Mouse (Mus musculus) midbrain, embryonic 14.5 days (tissue): ENCODE data around the gene Olfr877. TPM values are rescaled to one million over a fixed set of nuclear protein-coding genes. Genes with fewer than 3 reads are reported as not detected.

Experiments used
- ATAC-seq: fragments of 200-750 bp; cut with Nextera tagmentation; 2 replicates; pipeline ENCODE4 v1.8.0; 2017; ENCODE audit warnings: moderate number of reproducible peaks, moderate library complexity; ENCODE audit not compliant: low FRiP score, low TSS enrichment
- DNase-seq: peaks from one replicate; pipeline ENCODE4 v3.0.0-alpha.2; 2015
- H3K27ac ChIP-seq: fragments of 300-500 bp; sonication (generic); replicated peaks from 2 replicates; pipeline ENCODE4 v1.5.1; 2014; ENCODE audit warnings: mild to moderate bottlenecking, low read depth, low read length, moderate library complexity
- H3K27me3 ChIP-seq: fragments of 300-500 bp; sonication (generic); 2 replicates; pipeline ENCODE4 v1.6.1; 2014; ENCODE audit warnings: low read length, control low read depth, mixed read lengths; ENCODE audit not compliant: control insufficient read depth, insufficient read depth
- H3K36me3 ChIP-seq: fragments of 300-500 bp; sonication (generic); 2 replicates; pipeline ENCODE4 v1.6.1; 2014; ENCODE audit warnings: low read length, control low read depth; ENCODE audit not compliant: control insufficient read depth, insufficient read depth
- H3K4me1 ChIP-seq: fragments of 300-500 bp; sonication (generic); 2 replicates; pipeline ENCODE4 v1.6.1; 2014; ENCODE audit warnings: mild to moderate bottlenecking, antibody characterized with exemption, low read length, control low read depth; ENCODE audit not compliant: control insufficient read depth, insufficient read depth
- H3K4me2 ChIP-seq: fragments of 300-500 bp; sonication (generic); 2 replicates; pipeline ENCODE4 v1.6.1; 2014; ENCODE audit warnings: mild to moderate bottlenecking, low read length, moderate library complexity
- H3K4me3 ChIP-seq: fragments of 300-500 bp; sonication (generic); replicated peaks from 2 replicates; pipeline ENCODE4 v1.5.1; 2014; ENCODE audit warnings: low read depth, low read length
- H3K9ac ChIP-seq: fragments of 300-500 bp; sonication (generic); replicated peaks from 2 replicates; pipeline ENCODE4 v1.6.1; 2014; ENCODE audit warnings: mild to moderate bottlenecking, low read length, moderate library complexity
- H3K9me3 ChIP-seq: fragments of 300-500 bp; sonication (generic); 2 replicates; pipeline ENCODE4 v1.6.1; 2016; ENCODE audit warnings: low read length, control low read depth, mixed read lengths; ENCODE audit not compliant: control insufficient read depth
- WGBS: fragments of 180-500 bp; shearing (Covaris S2); extraction: QIAGEN DNeasy Blood & Tissue Kit; methylation state at CpG from one replicate; pipeline ENCODE4 v1.1.7; 2014; 5-methylcytosine and 5-hydroxymethylcytosine counted together
- polyA plus RNA-seq: library from polyadenylated mRNA; unstranded; fragments of >200 nt; fragmentation: Nextera tagmentation; extraction: Ambion mirVana; gene quantifications from 2 replicates; pipeline ENCODE4 v1.2.1, GENCODE M21; 2014

The Olfr877 gene
- not detected in 2 replicates for polyA plus RNA-seq

DNA sequence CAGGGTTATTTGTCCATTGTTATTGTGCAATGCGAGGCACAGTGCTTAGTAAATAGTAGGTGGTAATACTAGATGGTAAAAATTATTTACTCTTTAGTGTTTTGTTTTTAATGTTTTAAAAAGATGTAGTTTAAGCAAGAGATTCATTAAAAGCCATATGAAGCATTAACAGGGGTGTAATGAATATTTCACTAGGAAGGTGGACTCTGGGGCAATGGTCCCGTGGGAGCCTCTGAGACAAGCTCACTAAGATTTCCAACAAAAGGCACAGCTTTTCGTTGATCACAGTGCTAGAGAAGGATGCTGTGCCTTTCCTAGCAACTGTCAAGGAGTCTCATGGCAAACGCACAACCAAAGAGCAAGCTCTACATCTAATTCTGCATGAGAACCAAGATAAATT, at the start of gene Olfr877:
Gene Olfr877 (plus strand): TSS at position 301 of the 400 bp plus-strand sequence.
- no peaks in the 10 kb centered on the region for H3K9me3 ChIP-seq
- H3K27ac ChIP-seq: no peak within 1 kb of the TSS
- no peaks in the 10 kb centered on the region for H3K27me3 ChIP-seq
- DNase-seq (no peak), ATAC-seq (no peak)
- no peak within 1 kb of the TSS for H3K4me3 ChIP-seq
- no peaks in the 10 kb centered on the region for H3K36me3 ChIP-seq
- H3K9ac ChIP-seq: no peak within 1 kb of the TSS
- WGBS: 75% methylated on average over 4 of the region's 4 CpGs
- H3K4me2 ChIP-seq: no peak within 1 kb of the TSS
- no peaks in the 10 kb centered on the region for H3K4me1 ChIP-seq

DNA sequence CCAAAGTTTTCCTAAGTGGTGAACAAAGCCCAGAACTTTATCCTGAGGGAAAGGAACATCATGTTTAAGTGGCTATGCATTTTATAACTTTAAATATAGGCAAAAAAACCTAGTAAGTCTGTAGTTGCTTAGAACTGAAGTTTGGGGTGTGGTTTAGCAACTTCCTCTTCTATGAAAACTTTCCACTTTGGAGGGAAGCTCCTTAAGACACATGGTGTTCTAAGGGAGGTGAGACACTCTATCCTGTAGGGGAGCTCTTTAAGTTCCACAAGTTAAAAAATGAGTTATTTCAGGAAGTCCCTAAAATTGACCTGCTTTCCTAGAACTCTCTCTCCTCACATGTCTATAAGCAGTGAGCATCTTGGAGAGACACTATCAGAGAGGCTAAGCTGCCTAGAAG, 46.8 kb upstream of the Olfr877 start:
- no peaks in the 10 kb centered on the region for H3K27me3 ChIP-seq
- no peaks in the 10 kb centered on the region for H3K4me1 ChIP-seq
- no peaks in the 10 kb centered on the region for H3K9me3 ChIP-seq
- no peak overlapping the region for H3K27ac ChIP-seq
- ATAC-seq (no peak), DNase-seq (no peak)
- H3K36me3 ChIP-seq: no peaks in the 10 kb centered on the region
- H3K4me3 ChIP-seq: no peak overlapping the region
- H3K9ac ChIP-seq: no peak overlapping the region
- no peak overlapping the region for H3K4me2 ChIP-seq

DNA sequence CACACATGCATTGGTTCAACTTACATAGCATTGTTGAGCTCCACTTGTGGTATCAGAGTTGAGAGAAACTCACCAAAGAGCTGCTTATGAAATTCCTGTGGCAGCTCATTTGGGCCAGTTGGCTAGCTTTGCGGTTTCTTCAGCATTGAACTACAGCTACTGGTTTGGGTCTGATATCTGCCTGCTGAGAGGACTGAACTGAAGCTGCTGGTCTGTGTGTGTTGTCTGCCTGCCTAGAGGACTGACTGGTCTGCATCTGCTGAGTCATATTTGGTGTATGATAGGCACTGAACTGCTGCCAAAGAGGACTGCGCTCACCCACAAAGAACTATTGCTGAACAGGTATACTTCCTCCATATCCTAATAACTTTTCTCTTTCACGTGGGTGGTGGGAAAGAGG, 45.6 kb upstream of the Olfr877 start:
- no peak for DNase-seq
- no peak overlapping the region for H3K9ac ChIP-seq
- H3K27me3 ChIP-seq: no peaks in the 10 kb centered on the region
- no peaks in the 10 kb centered on the region for H3K4me1 ChIP-seq
- no peak overlapping the region for H3K4me3 ChIP-seq
- H3K4me2 ChIP-seq: no peak overlapping the region
- no peaks in the 10 kb centered on the region for H3K9me3 ChIP-seq
- no peaks in the 10 kb centered on the region for H3K36me3 ChIP-seq
- WGBS: 96% methylated on average over 3 of the region's 3 CpGs
- H3K27ac ChIP-seq: no peak overlapping the region
- no peak for ATAC-seq

DNA sequence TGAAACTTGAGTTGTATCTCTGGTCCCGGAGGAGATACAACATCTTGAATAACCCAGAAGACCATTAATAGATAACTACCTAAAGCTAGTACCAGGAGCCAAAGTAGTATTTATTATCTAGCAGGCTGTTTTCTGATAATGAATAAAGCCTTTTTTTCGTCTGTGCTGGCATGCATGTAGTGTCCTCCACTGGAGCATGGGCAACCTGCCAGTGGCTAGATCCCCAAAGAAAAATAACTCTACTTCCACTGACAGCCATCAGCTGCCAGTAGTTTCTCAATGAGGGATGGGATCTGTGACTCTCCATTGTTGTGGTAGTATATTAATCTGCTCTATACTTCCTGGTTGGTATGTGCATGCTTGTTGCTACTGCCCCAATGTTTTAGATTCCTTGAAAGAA, 45.1 kb upstream of the Olfr877 start:
- ATAC-seq: no peak
- H3K4me3 ChIP-seq: no peak overlapping the region
- no peaks in the 10 kb centered on the region for H3K9me3 ChIP-seq
- 83% methylated on average over 2 of the region's 2 CpGs for WGBS
- H3K27ac ChIP-seq: no peak overlapping the region
- no peak overlapping the region for H3K9ac ChIP-seq
- no peak overlapping the region for H3K4me2 ChIP-seq
- H3K36me3 ChIP-seq: no peaks in the 10 kb centered on the region
- DNase-seq: peak; percentile 9
- H3K27me3 ChIP-seq: no peaks in the 10 kb centered on the region
- no peaks in the 10 kb centered on the region for H3K4me1 ChIP-seq

DNA sequence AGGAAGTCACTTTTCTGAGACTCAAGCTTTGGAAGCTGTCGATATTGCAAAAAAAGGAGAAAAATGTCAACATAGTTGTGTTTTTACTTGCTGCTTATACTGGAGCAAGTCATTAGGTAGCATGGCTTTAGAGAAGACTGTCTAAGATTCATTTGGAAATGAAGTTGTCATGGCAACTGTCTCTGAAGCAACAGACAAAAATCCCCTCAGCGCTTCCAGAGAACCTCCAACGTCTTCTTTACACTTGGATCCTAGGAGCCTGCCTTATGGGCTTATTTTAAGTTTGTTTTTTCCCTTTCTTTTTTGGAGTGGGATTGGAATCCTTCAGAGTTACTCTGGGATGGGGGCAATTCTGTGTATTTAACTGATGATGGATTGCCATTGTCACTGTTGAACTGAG, 39.4 kb upstream of the Olfr877 start:
- WGBS: 41% methylated on average over 3 of the region's 3 CpGs
- Histone ChIP-seq H3K4me1 (no peaks in the 10 kb centered on the region), H3K27me3 (no peaks in the 10 kb centered on the region), H3K4me3 (no peak overlapping the region), H3K9me3 (no peaks in the 10 kb centered on the region), H3K9ac (no peak overlapping the region), H3K36me3 (no peaks in the 10 kb centered on the region), H3K27ac (no peak overlapping the region), H3K4me2 (no peak overlapping the region)
- ATAC-seq (no peak), DNase-seq (peak; percentile 57)

DNA sequence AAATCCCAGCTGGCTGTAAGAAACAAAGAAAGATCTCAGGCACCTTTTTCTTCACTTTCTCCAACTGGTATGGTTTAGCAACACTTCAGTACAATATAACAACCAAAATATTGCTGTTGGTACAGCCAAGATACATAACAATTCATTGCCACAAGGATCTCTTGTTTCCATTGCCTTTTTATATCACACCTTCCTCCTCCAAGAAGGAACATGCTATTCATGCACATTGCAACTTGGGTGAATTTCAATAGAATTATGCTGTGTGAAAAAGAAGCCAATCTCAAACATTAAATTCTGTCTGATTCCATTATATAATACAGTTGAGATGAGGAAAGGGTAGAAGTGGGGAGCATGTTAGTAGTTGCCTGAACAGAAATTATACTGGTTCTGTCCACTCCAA, 24.2 kb upstream of the Olfr877 start:
- H3K4me2 ChIP-seq: no peak overlapping the region
- H3K4me1 ChIP-seq: no peaks in the 10 kb centered on the region
- no peak overlapping the region for H3K27ac ChIP-seq
- no peaks in the 10 kb centered on the region for H3K27me3 ChIP-seq
- no peak for ATAC-seq
- no peak overlapping the region for H3K4me3 ChIP-seq
- no peak for DNase-seq
- H3K9ac ChIP-seq: no peak overlapping the region
- H3K36me3 ChIP-seq: no peaks in the 10 kb centered on the region
- no peaks in the 10 kb centered on the region for H3K9me3 ChIP-seq

DNA sequence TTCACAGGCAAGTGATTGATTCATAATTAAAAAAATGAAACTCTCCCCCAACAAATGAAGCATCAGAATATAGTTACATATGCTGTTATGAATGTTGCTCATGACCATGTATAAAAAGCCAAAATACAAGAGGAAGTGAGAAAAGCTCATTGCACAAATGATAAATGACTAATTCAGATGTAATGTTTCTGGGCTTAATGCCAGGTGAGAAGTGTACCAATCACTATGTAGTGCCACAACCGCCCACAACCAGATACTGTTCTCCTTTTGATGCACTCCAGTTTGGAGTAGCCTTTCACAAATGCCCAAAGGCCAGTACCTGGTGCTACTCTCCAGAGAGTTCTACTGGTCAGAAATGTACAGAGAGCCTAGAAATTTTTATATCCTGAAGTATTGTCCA, 20.7 kb upstream of the Olfr877 start:
- Histone ChIP-seq H3K36me3 (no peaks in the 10 kb centered on the region), H3K27ac (no peak overlapping the region), H3K4me3 (no peak overlapping the region), H3K27me3 (no peaks in the 10 kb centered on the region), H3K4me1 (no peaks in the 10 kb centered on the region), H3K4me2 (no peak overlapping the region), H3K9ac (no peak overlapping the region), H3K9me3 (no peaks in the 10 kb centered on the region)
- ATAC-seq: no peak
- DNase-seq: no peak
- 87% methylated on average over 1 of the region's 1 CpGs for WGBS

DNA sequence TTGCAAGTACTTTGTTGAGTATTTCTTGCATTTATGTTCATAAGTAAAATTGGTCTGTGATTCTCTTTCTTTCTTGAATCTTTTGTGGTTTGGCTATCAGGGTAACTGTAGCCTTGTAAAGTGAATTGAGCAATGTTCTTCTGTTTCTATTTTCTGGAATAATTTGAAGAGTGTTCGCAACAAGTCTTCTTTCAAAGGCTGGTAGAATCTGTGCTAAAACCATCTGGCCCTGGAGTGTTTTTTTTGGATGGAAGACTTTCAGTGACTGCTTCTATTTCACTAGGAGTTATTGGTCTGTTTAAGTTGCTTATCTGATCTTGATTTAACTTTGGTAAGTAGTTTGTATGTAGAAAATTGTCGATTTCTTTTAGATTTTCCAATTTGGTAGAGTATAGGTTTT, 4.8 kb upstream of the Olfr877 start:
- H3K36me3 ChIP-seq: no peaks in the 10 kb centered on the region
- WGBS: 85% methylated on average over 2 of the region's 2 CpGs
- DNase-seq: no peak

DNA sequence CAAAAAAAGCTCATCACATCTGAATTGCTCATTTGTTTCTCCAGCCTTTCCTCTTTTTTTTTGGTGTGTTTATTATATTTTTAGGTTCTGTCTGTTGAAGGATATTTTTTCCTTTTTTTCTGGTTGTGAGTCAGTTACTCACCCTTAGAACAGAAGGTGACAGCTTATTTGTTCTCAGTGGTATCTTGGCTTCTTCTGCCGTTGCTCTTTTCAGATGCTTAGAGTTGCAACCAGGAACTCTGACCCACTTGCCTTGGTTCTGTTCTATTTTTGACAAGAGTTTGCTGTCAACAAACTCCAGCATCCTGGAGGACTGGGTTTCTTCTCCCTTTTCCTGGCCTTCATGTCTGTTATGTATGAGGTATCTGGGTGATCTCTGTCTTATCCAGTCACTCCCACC, 9.3 kb downstream of the Olfr877 start:
- H3K36me3 ChIP-seq: no peaks in the 10 kb centered on the region
- H3K4me2 ChIP-seq: no peak overlapping the region
- H3K27ac ChIP-seq: no peak overlapping the region
- no peak overlapping the region for H3K9ac ChIP-seq
- no peak for DNase-seq
- no peak overlapping the region for H3K4me3 ChIP-seq
- no peaks in the 10 kb centered on the region for H3K4me1 ChIP-seq
- no peak for ATAC-seq
- H3K27me3 ChIP-seq: no peaks in the 10 kb centered on the region
- WGBS: 94% methylated on average over 1 of the region's 1 CpGs
- no peaks in the 10 kb centered on the region for H3K9me3 ChIP-seq

More for the DNA sequence above, 4.8 kb upstream of the Olfr877 start:
- Histone ChIP-seq H3K4me1 (no peaks in the 10 kb centered on the region), H3K9me3 (no peaks in the 10 kb centered on the region), H3K4me2 (no peak overlapping the region), H3K27me3 (no peaks in the 10 kb centered on the region), H3K9ac (no peak overlapping the region), H3K4me3 (no peak overlapping the region), H3K27ac (no peak overlapping the region)
- ATAC-seq: no peak
